Mouse (Mus musculus): ENCODE data around the gene Tbc1d20.

GRCm38 (mm10) chr2:152349205-152349604, 55.6 kb downstream of the Tbc1d20 start:
- no peak for TF ChIP-seq POLR2A (IDR thresholded peaks at IDR 0.05; ENCODE audit: low read depth, low read length)
- no peak for TF ChIP-seq CTCF (IDR thresholded peaks at IDR 0.05; ENCODE audit: extremely low read depth, insufficient read length, insufficient replicate concordance, low read depth, low read length)
